Mouse (Mus musculus) lung, adult 2 months (tissue): ENCODE results near the gene Kif18a.

Source experiments
- CTCF ChIP-seq: fragments of 200-500 bp; IDR thresholded peaks from 2 replicates; pipeline ENCODE4 v1.5.1; 2011; ENCODE audit warnings: mild to moderate bottlenecking, low read length, control low read depth; ENCODE audit not compliant: insufficient read depth
- POLR2A ChIP-seq: fragments of 200-500 bp; IDR thresholded peaks from 2 replicates; pipeline ENCODE4 v1.6.1; 2011; ENCODE audit warnings: low read depth, mild to moderate bottlenecking, control low read depth, low read length, borderline replicate concordance; ENCODE audit errors: extremely low read depth

DNA sequence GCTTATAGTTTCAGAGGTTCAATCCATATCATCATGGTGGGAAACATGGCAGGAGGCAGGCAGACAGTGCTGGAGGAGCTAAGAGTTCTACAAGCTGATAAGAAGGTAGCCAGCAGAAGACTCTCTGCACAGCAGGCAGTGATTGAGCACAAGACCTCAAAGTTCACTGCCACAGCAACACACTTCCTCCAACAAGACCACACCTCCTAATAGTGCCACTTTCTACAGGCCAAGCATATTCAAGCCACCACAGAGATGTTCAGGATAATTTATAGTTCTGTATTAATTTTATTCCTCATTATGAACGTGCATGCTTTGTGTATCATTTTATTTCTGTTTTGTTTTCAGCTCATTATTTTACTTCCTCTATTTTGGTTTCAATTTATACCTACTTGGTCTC, 85.4 kb downstream of the Kif18a start:
- no peak for TF ChIP-seq CTCF
- no peak for TF ChIP-seq POLR2A
